Mouse (Mus musculus) intestine, postnatal 0 days (tissue): ENCODE results near the gene Car11. TPM values are rescaled to one million over a fixed set of nuclear protein-coding genes. Genes with fewer than 3 reads are reported as not detected.

ENCODE experiments used
- ATAC-seq: fragments of 200-750 bp; cut with Nextera tagmentation; 2 replicates; pipeline ENCODE4 v1.8.0; 2017; ENCODE audit warnings: mild to moderate bottlenecking, moderate TSS enrichment, moderate library complexity
- H3K27ac ChIP-seq: fragments of 300-500 bp; sonication (generic); 2 replicates; pipeline ENCODE4 v1.5.1; 2014; ENCODE audit warnings: mild to moderate bottlenecking, low read depth, low read length, moderate library complexity
- H3K27me3 ChIP-seq: fragments of 300-500 bp; sonication (generic); replicated peaks from 2 replicates; pipeline ENCODE4 v1.6.1; 2014; ENCODE audit warnings: low read length, mixed read lengths; ENCODE audit not compliant: control insufficient read depth, insufficient read depth
- H3K36me3 ChIP-seq: fragments of 300-500 bp; sonication (generic); 2 replicates; pipeline ENCODE4 v1.6.1; 2014; ENCODE audit warnings: mild to moderate bottlenecking, moderate library complexity; ENCODE audit not compliant: control insufficient read depth, insufficient read depth
- H3K4me1 ChIP-seq: fragments of 300-500 bp; sonication (generic); replicated peaks from 2 replicates; pipeline ENCODE4 v1.6.1; 2014; ENCODE audit warnings: antibody characterized with exemption, low read length, mixed read lengths; ENCODE audit not compliant: control insufficient read depth, insufficient read depth
- H3K4me2 ChIP-seq: fragments of 300-500 bp; sonication (generic); replicated peaks from 2 replicates; pipeline ENCODE4 v1.6.1; 2014; ENCODE audit warnings: low read depth, mild to moderate bottlenecking, moderate library complexity
- H3K4me3 ChIP-seq: fragments of 300-500 bp; sonication (generic); 2 replicates; pipeline ENCODE4 v1.5.1; 2014; ENCODE audit warnings: low read depth, low read length
- H3K9ac ChIP-seq: fragments of 300-500 bp; sonication (generic); 2 replicates; pipeline ENCODE4 v1.6.1; 2014; ENCODE audit warnings: mild to moderate bottlenecking, low read depth, low read length
- H3K9me3 ChIP-seq: fragments of 300-500 bp; sonication (generic); 2 replicates; pipeline ENCODE4 v1.6.1; 2016; ENCODE audit warnings: mixed run types; ENCODE audit not compliant: control insufficient read depth
- CTCF ChIP-seq: sonication (generic); IDR thresholded peaks from 2 replicates; pipeline ENCODE4 v1.5.1; 2016; ENCODE audit warnings: low read depth, mild to moderate bottlenecking, control low read depth, antibody characterized with exemption, moderate library complexity
- WGBS: fragments of 180-500 bp; shearing (Covaris S2); extraction: QIAGEN DNeasy Blood & Tissue Kit; methylation state at CpG from one replicate; pipeline ENCODE4 v1.1.7; 2014; 5-methylcytosine and 5-hydroxymethylcytosine counted together
- polyA plus RNA-seq: library from polyadenylated mRNA; unstranded; fragments of >200 nt; fragmentation: Nextera tagmentation; extraction: Ambion mirVana; gene quantifications from 2 replicates; pipeline ENCODE4 v1.2.1, GENCODE M21; 2015

Gene Car11
- polyA plus RNA-seq, 1 experiment from 2014 or later, result 2.7 TPM

- WGBS, result 58% methylated on average over 13 of the region's 13 CpGs
- H3K4me3 ChIP-seq, result peak overlapping the region; percentile 33
- peak overlapping the region; percentile 86 for H3K27ac ChIP-seq
These were observed 22.2 kb downstream of the Car11 start for GRCm38 (mm10) chr7:45721642-45722347.

GRCm38 (mm10) chr7:45722348-45722713 lies 22.7 kb downstream of the Car11 start:
- TF ChIP-seq CTCF, result peak; percentile 48
- peak overlapping the region; percentile 45 for H3K9ac ChIP-seq
- no peaks in the 10 kb centered on the region for H3K9me3 ChIP-seq
- no peaks in the 10 kb centered on the region for H3K27me3 ChIP-seq
- peaks cover 52% of the 10 kb centered on the region for H3K36me3 ChIP-seq
- peak overlapping the region; percentile 57 for H3K4me2 ChIP-seq
- H3K4me3 ChIP-seq, result peak overlapping the region; percentile 33
- H3K27ac ChIP-seq, result peak overlapping the region; percentile 86
- 52% methylated on average over 13 of the region's 13 CpGs for WGBS
- 0 out of 2 replicates have a peak, but pooled peaks have one; percentile 1 for ATAC-seq
- 0 out of 2 replicates have a peak, but pooled peaks cover 2% of the 10 kb centered on the region for H3K4me1 ChIP-seq

More at GRCm38 (mm10) chr7:45721642-45722347, 22.2 kb downstream of the Car11 start:
- Histone ChIP-seq H3K4me2 (peak overlapping the region; percentile 57), H3K27me3 (no peaks in the 10 kb centered on the region), H3K9me3 (no peaks in the 10 kb centered on the region), H3K36me3 (peaks cover 52% of the 10 kb centered on the region), H3K9ac (peak overlapping the region; percentile 45), H3K4me1 (0 out of 2 replicates have a peak, but pooled peaks cover 6% of the 10 kb centered on the region)
- ATAC-seq, result no peak
- no peak for TF ChIP-seq CTCF

GRCm38 (mm10) chr7:45723301-45723700 lies 23.7 kb downstream of the Car11 start:
- H3K27me3 ChIP-seq, result no peaks in the 10 kb centered on the region
- no peak for TF ChIP-seq CTCF
- H3K4me1 ChIP-seq, result 0 out of 2 replicates have a peak, but pooled peaks cover 2% of the 10 kb centered on the region
- ATAC-seq, result no peak
- H3K9ac ChIP-seq, result no peak overlapping the region
- H3K9me3 ChIP-seq, result no peaks in the 10 kb centered on the region
- H3K27ac ChIP-seq, result peak overlapping the region; percentile 86; the same call in 1 of the 2 replicates
- no peak overlapping the region for H3K4me3 ChIP-seq
- peaks cover 52% of the 10 kb centered on the region for H3K36me3 ChIP-seq
- peak overlapping the region; percentile 57; the same call in 1 of the 2 replicates for H3K4me2 ChIP-seq
- 86% methylated on average over 4 of the region's 4 CpGs for WGBS

- WGBS, result 90% methylated on average over 14 of the region's 14 CpGs
- ATAC-seq, result no peak
These were observed 24.1 kb downstream of the Car11 start for GRCm38 (mm10) chr7:45723781-45724180.

GRCm38 (mm10) chr7:45725151-45725550 lies 25.5 kb downstream of the Car11 start:
- 73% methylated on average over 9 of the region's 9 CpGs for WGBS
- H3K4me1 ChIP-seq, result 0 out of 2 replicates have a peak, but pooled peaks cover 10% of the 10 kb centered on the region
- no peaks in the 10 kb centered on the region for H3K27me3 ChIP-seq
- H3K4me2 ChIP-seq, result no peak overlapping the region
- peaks cover 46% of the 10 kb centered on the region for H3K36me3 ChIP-seq
- no peak overlapping the region; the same call in 1 of the 2 replicates for H3K27ac ChIP-seq
- H3K9ac ChIP-seq, result no peak overlapping the region
- no peak for ATAC-seq
- TF ChIP-seq CTCF, result no peak
- no peaks in the 10 kb centered on the region for H3K9me3 ChIP-seq
- H3K4me3 ChIP-seq, result no peak overlapping the region

More at GRCm38 (mm10) chr7:45723781-45724180, 24.1 kb downstream of the Car11 start:
- Histone ChIP-seq H3K27me3 (no peaks in the 10 kb centered on the region), H3K4me1 (0 out of 2 replicates have a peak, but pooled peaks cover 2% of the 10 kb centered on the region), H3K9ac (no peak overlapping the region), H3K4me3 (no peak overlapping the region), H3K36me3 (peaks cover 53% of the 10 kb centered on the region), H3K9me3 (no peaks in the 10 kb centered on the region), H3K4me2 (no peak overlapping the region), H3K27ac (no peak overlapping the region; the same call in 1 of the 2 replicates)
- TF ChIP-seq CTCF, result no peak

GRCm38 (mm10) chr7:45725713-45726112 lies 26.1 kb downstream of the Car11 start, which contains the start of gene Spaca4:
Gene Spaca4, minus strand, starts transcription at chr7:45725813.
- Histone ChIP-seq H3K4me1 (peaks cover 10% of the 10 kb centered on the region; the same call in 1 of the 2 replicates), H3K27me3 (no peaks in the 10 kb centered on the region), H3K27ac (peak within 1 kb of the TSS; percentile 61), H3K4me2 (no peak within 1 kb of the TSS), H3K36me3 (peaks cover 41% of the 10 kb centered on the region), H3K9ac (no peak within 1 kb of the TSS), H3K4me3 (no peak within 1 kb of the TSS), H3K9me3 (no peaks in the 10 kb centered on the region)
- ATAC-seq, result no peak
- 91% methylated on average over 11 of the region's 11 CpGs for WGBS
- TF ChIP-seq CTCF, result no peak
